Mouse (Mus musculus): Measurements from ENCODE around the gene Slc22a6.
A peak's percentile ranks its signal among the peaks of the same experiment; 100 is the strongest.

Gene Slc22a6

DNA sequence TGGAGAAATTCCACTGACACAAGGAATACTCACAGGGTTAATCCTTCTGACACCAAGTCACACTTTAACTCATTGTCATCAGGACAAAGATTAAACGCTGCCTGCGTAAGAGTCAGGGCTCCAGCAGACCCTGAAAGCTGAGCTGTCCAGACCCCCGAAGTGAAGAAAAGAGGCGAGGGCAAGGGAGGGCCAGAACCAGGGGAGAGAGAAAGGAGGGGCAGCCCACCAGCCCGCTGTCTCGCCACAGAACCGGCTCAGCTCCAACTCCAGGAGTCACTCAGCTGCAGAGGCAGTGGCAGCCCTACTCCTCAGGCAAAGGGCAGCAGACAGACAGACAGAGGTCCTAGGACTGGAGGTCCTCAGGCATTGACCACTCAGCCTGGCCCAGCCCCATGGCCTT is at the start of gene Slc22a6:
Gene Slc22a6, plus strand, starts transcription at position 136 of the 400 bp plus-strand sequence.
- no peak for ATAC-seq (ENCODE audit: low TSS enrichment)

DNA sequence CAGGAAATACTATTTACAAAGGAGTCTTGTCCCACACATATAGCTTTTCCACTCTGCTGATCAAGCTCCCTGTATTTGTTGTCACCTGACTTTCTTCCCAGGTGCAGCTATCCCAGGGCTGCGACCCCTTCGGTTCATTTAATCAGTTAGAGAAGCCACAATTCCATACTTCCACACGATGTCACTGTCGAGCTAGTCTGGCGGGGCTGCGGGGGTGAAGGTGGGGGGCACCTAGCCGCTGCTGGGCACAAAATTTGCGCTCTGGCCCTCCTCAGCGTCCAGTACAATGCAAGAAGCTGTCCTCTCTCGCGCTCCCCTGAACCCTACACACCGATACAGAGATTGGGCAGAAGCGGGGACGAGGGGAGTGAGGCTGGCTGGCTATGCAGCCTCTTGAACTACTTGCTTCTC is 48.4 kb upstream of the Slc22a6 start:
- peak; percentile 51; the same call in 1 of the 2 replicates for ATAC-seq (ENCODE audit: low TSS enrichment)

DNA sequence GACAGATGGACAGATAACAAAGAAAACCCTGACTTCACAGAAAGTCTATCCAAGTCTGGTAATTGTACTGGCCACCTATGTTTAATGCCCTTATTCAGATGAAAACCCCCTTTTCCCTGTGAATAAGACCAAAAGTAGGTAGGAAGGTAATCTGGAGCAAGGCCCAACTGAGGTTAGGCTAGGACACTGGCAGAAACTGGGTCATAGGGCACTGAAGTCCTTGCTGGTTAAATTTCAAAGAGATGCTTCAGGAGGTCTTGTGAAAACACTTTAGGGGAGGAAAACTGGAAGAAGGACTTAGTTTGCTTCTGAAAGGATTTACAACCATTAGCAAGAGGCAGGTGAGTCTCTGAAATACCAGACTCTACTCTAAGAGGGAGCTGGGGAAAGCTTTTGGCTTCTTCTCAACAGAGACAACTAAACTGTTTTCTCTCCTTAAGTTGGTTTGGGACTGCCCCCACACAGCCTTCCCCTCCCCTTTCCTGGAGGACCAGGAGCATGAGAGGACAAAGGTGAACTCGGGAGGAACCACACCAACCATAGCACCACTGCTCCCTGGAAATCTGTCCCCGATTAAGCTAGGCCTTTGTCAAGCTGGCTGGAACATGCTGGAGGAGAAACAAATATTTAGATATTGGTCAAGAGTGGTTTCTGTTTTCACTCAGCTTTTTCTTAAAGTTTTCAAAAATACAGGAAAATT is 47.3 kb upstream of the Slc22a6 start:
- no peak for ATAC-seq (ENCODE audit: low TSS enrichment)

DNA sequence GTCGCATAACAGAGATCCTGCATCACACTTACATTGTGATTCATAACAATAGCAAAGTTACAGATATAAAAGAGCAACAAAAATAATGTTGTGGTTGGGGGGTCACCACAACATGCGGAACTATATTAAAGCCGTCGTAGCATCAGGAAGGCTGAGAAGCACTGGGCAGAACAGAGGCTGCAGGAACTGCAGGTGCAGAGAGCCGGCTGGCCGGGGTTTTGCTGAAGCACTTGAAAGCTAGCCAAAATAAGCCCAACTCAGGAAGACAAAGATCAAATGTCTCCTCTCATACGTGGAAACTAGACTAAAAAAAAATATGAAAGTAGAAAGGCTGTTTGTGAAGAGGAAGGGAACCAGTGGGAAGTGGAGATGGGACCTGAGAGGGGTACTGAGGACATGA is 46.1 kb upstream of the Slc22a6 start:
- no peak for ATAC-seq (ENCODE audit: low TSS enrichment)

DNA sequence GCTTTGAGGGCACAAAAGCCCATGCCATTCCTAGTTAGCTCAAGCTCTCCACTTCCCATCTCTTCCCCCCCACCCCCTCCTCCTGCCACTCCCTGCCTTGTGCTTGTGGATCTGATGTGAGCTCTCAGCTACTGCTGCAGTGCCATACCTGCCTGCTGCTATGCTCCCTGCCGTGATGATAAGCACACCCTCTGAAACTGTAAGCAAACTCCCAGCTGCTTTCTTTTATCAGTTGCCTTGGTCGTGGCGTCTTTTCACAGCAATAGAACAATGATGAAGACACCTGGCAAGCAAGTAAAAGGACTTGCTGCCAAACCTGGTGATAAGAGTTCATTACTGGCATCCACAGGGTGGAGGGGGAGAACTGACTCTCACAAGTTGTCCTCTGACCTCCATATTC is 45.4 kb upstream of the Slc22a6 start:
- no peak for ATAC-seq (ENCODE audit: low TSS enrichment)

DNA sequence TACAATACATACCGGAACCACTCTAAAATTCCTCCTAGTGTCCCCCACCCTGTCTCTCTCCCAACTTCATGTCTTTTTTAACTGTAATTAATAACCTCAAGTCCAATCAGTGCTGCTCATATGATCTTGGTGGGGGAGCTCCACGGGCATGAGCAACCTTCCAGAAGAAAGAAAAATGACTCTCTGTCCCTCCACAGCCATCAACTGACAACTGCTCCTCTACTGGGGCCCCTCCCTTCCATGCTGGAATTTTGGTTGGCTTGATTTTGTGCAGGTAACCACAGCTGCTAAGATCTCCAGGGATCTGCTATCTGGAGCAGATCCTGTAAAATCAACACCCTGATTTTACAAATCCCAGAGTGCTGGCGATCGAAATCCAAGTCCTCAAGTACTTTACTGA is 40.4 kb upstream of the Slc22a6 start:
- ATAC-seq (ENCODE audit: low TSS enrichment), result no peak

DNA sequence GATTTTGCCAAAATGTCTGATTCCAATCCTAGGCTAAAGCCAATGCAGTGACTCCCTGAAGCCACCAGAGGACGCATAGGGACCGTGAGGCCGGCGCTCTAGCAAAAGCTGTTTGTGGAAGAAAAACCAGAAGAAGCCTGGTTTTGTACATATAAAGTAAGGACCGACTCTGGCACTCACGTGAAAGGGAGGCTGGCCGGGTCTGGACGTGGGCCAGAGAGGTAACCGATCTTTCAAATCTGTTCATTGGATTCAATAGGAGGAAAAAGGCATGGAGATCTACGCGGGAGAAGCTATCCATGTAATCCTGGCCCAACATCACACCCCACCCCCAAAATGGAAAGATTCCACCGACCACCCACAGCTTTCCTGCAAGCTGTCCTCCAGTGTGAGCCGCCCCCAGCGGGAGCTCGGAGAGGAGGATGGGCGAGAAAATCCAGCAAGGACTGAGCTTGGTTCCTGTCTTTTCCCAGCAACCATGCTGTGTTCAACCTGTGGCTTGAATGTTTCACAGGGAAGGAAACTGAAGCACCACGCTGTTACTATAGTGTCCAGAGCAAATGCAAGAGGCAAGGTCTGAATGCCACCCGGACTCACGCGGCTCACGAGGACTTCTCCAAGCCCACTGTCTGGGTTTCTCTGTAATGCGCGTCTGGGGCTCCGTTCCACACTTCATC is 39.4 kb upstream of the Slc22a6 start:
- ATAC-seq (ENCODE audit: low TSS enrichment), result peak; percentile 95

DNA sequence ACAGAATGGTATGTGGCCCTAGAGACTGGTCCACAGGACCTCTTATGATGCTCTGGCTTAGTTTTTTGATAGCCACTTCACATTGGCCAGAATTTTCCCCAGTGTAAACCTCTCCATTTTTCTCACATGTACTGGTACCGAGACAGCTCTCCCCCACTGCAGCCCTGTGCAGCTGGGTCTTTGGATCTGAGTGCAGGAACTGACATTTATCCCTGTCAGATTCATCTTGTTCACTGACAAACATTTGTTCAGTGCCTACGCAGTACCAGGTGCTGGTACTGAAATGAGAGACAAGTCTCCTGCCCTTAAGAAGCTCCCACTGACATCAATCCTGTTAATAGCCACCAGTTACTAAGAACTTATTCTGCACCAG is 38.9 kb upstream of the Slc22a6 start:
- peak; percentile 46 for ATAC-seq (ENCODE audit: low TSS enrichment)

DNA sequence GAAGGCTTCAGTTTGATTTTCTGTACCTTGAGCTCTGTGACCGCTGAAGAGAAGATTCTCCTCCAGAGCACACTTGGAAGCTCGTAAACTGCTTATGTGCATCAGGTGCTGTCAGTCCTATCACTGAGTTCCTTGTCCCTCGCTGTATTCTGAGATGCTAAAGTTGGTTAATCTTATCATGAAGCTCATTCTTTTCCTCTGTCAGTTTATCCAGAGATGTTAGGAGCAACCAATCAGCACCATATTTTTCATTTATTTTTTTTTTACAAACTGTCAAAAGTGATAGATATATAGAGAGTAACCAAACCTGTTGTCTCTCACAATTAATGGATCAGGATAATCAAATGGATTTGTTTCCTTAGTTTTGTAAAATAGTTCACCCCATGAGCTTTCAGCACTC is 32.5 kb upstream of the Slc22a6 start:
- no peak for ATAC-seq (ENCODE audit: low TSS enrichment)

DNA sequence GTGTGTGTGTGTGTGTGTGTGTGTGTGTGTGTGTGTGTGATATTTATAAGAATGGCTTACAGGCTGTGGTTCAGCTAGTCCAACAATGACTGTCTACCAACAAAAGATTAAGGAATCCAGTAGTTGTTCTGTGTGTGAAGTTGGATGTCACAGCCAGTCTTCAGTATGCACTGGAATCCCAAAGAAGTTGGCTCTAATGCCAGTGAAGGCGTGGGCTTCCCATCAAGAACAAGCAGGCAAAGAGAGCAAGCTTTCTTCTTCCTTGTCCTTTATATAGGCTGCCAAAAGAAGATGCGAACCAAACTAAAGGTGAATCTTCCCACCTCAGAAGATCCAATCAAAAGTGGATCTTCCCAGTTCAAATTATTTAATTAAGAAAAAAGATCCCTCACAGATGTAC is 31.9 kb upstream of the Slc22a6 start:
- peak; percentile 64; the same call in 1 of the 2 replicates for ATAC-seq (ENCODE audit: low TSS enrichment)

DNA sequence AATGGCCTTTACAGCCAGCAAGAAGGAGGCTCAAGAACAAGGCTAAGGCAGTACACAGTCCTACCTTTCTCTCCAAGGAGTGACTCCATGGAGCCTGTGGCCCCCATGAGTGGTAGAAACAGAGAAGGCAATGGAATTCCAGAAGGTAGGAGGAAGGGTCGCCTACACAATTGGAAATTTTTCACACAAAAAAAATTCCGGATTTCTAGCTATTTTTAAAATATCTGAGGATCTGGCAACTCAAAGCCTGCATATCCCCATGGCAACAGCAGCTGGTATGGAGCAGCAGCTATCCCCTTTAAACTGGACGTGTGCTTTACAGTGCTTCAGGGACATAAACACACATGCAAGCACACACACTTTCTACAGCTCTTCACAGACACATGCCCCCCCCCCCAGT is 31.5 kb upstream of the Slc22a6 start:
- ATAC-seq (ENCODE audit: low TSS enrichment), result peak; percentile 88

DNA sequence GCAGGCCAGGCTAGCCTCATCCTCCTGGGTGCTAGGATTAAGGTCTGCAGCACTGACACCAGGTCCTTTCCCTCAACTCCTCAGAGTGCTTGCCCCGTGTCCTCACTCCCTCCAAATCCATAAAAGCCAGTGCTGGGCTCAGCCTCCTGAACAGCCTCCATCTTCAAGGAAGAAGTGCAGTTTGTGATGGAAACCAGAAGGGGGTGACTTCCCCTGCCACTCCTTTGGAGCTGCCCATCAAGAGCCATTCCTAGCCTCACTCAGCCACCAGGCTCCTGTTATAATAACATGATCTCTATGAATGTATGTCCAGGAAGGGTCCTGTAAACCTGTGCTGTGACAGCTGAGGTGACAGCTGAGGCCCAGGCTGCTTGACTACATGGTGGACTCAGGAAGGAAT is 30.5 kb upstream of the Slc22a6 start:
- ATAC-seq (ENCODE audit: low TSS enrichment), result no peak

DNA sequence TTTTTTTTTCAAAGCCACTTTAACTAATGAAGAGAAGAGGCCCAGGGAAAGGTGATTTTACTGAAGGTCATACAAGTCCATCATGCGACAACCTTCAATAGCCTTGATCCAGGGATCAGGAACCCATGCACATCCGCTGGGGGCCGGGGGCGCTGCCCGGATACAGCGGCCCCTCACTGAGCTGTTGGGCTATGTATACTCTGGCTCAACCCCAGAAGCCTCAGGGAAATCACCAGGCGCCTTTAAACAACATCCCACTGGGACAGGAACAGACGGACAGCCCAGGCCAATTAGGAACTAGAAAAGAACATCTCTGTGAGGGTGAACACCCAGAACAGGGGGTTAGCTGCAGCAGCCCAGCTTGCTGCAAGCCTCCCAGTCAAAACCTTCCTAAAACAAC is 26.9 kb upstream of the Slc22a6 start, which contains the start of gene Slc22a8:
Gene Slc22a8, plus strand, starts transcription at position 301 of the 400 bp plus-strand sequence.
- no peak for ATAC-seq (ENCODE audit: low TSS enrichment)

DNA sequence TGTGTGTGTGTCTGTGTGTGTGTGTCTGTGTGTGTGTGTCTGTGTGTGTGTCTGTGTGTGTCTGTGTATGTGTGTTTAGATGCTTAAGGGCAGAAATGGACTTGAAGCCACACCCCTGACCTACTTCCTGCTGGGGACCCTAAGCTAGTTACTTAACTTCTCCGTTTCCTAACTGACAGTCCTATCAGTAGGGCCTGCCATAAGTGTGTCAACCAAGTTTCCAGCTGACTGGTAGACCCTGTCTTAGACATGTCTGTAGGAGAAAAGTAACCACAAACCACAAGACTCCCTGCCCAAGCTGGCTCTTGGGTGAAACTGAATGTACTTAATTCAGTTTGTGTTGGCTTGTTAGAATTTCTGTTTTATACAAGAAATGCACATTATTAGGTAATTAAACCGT is 25.7 kb upstream of the Slc22a6 start:
- ATAC-seq (ENCODE audit: low TSS enrichment), result no peak

DNA sequence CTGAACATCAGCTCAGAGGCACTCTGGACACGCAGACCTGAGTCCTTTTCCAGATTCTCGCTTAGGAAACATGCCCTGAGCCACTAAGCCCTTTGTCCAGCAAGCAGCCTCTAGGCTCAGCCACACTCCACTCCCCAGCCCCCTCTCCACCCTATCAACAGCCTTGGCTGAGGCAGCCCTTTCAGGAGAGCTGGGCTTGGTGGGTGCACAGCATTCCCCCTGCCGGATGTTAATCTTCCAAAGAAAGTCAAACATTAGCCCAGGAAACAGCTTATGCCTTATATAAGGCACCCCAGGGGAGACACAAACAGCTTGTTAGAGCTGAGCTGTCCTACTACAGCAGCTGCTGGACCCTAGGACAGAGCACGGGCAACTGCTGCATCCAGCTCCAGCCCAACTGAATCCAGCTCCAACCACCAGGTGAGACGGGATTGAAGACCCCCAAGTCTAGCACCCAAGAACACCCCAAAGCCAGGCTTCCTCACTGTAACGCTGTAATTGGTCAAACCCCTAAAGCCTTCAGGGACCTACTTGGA is 24.9 kb upstream of the Slc22a6 start:
- no peak for ATAC-seq (ENCODE audit: low TSS enrichment)

DNA sequence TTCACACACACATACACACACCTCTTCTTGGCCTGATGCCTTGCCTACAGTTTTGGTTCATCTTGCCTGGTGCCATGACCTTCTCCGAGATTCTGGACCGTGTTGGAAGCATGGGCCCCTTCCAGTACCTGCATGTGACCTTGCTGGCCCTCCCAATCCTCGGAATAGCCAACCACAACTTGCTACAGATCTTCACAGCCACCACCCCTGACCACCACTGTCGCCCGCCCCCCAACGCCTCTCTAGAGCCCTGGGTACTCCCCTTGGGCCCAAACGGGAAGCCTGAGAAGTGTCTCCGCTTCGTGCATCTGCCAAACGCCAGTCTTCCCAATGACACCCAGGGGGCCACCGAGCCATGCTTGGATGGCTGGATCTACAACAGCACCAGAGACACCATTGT is 24.0 kb upstream of the Slc22a6 start:
- ATAC-seq (ENCODE audit: low TSS enrichment), result no peak

DNA sequence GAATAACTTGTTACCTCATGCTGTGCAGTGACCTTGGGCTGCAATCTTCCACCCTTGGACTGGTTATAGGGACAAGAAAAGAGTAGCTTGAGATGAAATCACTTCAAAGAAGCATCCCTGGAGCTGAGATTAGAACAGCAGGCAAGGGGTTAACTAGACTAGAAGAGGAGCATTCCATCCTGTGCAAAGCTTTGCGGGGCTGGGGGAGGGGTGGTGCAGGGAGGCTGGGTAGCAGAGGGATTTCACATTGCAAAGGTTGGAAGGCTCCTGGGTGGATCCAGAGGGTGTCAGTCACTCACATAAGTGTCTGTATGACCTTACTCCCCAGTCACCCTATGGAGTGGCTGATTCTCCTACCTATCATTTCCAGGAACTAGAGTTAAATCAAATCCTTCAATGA is 23.3 kb upstream of the Slc22a6 start:
- ATAC-seq (ENCODE audit: low TSS enrichment), result no peak

DNA sequence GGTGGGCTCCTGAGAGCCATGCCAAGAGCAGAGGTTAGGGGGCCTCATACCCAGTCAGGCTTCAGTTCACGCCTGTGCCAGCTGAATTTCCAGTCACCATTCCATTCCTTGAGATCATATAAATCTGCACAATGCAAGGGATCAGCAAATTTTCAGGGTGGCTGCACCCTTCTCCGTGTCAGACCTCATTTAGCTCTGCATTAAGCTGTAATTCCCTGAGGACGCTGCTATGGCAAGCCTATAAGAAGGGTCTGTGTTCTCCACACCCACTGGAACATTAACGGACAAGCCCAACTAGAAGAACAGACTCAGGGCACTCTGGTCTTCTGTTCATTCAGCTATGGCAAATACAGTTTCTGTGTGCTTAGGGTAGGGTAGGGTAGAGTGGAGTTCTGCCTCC is 20.6 kb upstream of the Slc22a6 start:
- ATAC-seq (ENCODE audit: low TSS enrichment), result no peak

DNA sequence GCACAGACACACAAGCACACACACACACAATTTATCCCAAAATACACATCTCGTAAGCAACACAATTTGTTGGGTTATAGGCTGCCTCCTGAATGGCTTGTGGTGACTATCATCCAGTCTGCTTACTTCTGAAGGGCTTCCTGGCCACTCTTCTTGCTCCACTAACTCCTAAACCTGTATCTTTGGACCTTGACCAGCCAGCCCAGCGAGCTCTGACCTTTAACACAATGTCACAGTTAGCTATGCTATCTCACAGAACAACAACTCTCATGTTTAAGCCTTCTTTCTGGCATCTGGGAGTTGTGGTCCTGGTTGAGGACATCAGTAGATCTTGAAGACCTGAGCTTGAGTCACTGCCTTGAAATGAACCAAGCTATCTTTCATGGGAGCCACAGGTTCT is 18.6 kb upstream of the Slc22a6 start:
- ATAC-seq (ENCODE audit: low TSS enrichment), result no peak

DNA sequence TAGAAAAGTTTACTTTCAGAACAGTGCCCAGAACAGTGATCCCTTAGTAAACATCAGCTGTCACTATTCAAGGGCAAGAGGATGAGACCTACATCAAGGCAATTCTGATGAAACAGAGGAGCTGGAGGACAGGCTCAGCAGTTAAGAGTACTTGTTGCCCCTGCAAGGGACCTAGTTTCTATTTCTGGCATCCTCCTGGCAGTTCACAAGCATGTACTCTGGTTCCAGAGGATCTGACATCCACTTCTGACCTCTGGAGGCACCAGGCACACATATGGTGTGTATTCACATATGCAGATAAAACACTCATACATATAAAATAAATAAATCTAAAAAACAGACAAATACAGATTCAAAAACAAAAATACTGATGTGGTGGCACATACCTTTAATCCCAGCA is 15.9 kb upstream of the Slc22a6 start:
- ATAC-seq (ENCODE audit: low TSS enrichment), result no peak

DNA sequence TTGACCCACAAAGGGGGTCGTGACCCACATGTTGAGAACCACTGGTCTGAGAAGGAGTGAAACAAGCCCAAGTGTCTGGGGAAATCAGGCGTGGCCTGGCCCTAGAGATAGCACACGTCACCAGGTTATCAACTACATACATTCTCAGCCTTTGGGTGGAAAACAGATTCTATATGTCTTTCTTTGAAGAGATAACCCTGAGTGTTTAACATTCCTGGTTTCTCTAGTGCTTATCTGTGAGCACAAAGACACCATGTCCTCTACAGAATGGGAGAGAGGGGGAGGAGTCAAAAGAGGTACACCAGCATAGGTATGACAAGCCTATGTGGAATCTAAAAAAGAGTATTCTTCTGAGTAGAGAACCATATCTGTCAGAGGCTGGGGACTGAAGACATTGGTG is 14.9 kb upstream of the Slc22a6 start:
- no peak for ATAC-seq (ENCODE audit: low TSS enrichment)

DNA sequence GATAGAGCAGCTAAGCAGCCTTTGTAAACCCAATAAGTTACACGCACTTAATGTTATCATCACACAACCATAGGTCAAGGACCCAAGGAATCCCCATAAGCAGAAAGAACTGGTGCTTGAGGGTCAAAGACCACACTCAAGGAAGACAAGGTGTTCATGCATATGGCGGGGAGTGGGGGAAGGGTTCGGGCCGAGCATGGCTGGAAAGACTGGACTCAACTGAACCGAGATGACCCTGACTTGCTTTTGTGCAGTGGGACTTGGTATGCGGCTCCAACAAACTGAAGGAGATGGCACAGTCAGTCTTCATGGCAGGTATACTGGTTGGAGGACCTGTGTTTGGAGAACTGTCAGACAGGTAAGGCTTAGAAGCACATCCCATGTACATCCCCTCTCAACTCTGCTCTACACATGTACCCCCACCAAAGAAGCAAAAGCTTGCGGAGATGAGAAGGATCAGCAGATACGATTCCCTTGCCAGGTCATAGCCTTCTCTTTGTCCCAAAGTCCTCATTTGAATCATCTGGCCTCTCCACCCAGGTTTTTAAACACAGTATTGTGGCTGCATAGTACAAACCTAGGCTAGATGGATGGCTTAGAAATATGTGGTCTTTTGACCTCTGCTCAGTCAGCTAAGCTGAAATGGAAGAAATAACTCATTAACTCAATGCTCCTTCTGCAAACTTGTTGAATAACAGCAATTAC is 13.2 kb upstream of the Slc22a6 start:
- no peak for ATAC-seq (ENCODE audit: low TSS enrichment)

DNA sequence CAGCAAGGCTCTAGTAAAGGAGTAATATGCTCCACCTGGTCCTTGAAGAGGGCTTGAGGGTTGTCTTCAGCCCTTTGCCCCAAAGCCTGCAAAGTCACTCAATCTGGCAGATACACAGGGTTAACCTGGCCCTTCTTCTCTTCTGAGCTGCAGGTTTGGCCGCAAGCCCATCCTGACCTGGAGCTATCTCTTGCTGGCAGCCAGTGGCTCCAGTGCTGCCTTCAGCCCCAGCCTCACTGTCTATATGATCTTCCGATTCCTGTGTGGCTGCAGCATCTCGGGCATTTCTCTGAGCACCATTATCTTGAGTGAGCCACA is 12.6 kb upstream of the Slc22a6 start:
- ATAC-seq (ENCODE audit: low TSS enrichment), result no peak
